Mouse (Mus musculus) monocyte, adult 2 months (primary cell): Measurements from ENCODE around the gene Olfr19.
"Not testable (repeated sequence)": the region's sequence is repeated elsewhere in the genome, so short reads cannot be mapped to it uniquely, and the experiment has no call there.

ENCODE experiments used
- DNase-seq, 2 experiments: peaks; one replicate each; pipeline ENCODE4 v3.0.0; 2022; ENCODE audit warnings: low spot score in 2 of 2, low read depth in 1 of 2

Olfr19 gene

DNA sequence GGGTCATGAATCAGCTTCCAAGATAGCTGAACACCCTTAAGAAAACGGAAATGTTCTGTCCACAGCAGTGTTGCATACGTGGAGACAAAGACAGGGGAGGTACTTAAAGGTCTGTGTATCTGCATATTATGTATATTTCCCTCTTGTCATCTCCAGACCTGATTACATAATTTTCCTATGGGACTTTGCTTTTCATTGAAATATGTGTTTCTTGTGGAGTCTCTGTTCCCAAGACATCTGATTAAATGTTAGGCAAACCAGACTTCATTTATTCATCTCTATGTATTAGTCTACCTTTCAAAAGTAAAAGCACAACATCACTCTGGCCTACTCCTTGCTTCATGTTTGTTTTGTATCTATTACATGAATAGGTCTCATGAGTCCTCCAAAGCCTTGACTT is at the start of gene Olfr19:
Gene Olfr19 (minus strand): TSS at position 101 of the 400 bp plus-strand sequence.
- DNase-seq, result no peak

DNA sequence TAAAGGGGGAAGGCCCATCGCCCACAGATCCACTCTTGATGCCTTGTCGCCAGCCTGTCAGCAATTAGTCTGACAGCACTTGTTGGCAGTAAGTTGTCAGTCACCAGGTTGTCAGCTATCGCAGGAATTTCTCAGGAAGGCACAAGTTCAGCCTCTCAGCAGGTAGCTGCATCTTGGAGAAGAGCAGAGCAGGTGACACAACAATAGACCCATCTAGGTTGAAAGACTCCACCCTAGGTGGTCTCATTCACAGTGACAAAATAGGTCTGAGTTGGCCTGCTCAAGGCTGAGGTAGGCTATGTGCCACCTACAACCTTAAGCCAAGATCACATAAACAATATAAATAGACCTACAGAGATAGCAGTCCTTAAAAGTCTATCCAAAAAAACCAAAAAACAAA is 8.8 kb upstream of the Olfr19 start:
- DNase-seq, result no peak

DNA sequence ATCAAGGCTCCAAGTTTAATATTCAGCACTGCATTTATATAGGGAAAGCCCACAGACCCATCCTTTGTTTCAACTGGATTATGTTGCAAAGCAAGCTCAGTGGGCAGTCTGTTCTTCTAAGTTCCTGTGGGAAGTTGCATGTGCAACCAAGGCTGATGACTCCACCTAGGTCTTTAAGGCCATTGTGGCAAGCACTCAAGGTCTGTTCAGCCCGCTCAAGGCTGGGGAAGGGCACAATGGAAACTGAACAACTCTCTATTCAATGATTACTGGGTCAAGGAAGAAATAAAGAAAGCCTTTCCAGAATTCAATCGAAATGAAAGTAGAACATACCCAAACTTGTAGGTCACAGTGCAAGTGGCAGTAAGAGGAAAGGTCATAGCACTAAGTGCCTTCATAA is 7.8 kb upstream of the Olfr19 start:
- DNase-seq, result no peak

DNA sequence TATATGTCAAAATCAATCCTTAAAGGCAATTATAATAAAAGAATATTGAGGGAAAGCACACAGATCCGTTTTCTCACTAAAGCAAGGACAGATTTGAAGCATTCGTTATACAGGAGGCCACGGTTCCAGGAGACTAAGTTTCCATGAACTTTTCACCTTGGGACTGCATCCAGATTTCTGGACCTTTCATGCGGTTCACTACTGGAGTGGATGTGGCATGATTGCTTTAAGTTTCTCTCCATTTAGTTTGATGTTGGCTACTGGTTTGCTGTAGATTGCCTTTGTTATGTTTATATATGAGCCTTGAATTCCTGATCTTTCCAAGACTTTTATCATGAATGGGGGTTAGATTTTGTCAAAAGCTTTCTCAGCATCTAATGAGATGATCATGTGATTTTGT is 11.2 kb downstream of the Olfr19 start:
- DNase-seq, result no peak

DNA sequence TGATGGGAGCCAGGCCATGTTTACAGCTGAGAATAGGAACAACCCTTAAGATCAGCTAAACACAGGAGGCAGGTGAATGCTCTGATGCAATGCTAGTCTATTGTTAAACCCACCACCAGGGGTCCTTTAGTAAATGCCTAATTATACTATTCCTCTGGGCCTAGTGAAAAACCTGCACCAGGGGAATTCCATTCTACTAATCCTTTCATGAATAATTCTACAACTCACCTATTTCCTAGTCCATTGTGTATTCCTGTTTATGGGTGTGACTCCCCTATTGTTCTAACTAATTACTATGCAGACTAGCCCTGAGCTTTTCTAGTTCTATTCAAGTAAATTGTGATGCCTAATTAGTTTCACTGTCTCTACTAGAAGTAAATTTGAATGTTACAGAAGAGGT is 11.7 kb downstream of the Olfr19 start:
- not testable (repeated sequence) for DNase-seq

DNA sequence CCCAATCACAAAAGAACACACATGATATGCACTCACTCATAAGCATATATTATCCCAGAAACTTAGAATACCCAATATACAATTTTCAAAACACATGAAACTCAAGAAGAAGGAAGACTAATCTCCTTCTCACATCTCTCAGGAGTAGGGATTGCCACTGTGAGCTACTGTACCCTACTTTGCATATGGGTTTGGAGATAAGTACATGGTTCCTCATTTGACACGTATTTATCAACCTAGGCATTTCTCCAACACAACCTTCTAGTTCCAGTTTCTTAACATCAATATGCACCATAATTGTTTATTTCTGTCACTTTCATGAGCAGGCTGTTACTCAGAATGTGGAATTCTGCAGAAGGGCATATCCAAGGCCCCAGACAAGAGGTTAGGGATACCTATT is 31.1 kb downstream of the Olfr19 start:
- no peak for DNase-seq

DNA sequence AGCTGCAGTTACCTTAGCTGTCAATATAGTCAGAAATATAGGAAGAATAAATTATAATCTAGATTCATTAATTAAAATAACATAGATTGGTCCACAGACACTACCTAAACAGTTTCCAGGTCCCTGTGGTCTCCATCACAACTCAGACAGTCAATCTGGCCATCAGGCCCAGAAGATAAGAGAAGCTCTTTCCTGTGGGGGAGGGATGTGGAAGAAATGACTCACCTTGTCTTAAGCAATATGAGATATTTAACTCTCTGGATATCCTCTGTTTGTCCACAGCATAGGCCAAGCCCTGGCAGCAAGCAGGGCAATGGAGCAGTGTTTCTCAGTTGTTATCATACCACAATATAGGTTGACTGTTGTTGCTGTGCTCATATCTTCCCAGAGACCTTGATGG is 42.5 kb downstream of the Olfr19 start:
- DNase-seq, result no peak
